Mouse (Mus musculus) cerebellum, adult 2 months (tissue): ENCODE measurements around the gene Tars2.

Source experiments
- CTCF ChIP-seq: fragments of 200-500 bp; IDR thresholded peaks from 2 replicates; pipeline ENCODE4 v1.5.1; 2011; ENCODE audit warnings: low read depth, mild to moderate bottlenecking, control low read depth, low read length, moderate library complexity, borderline replicate concordance; ENCODE audit not compliant: insufficient read depth
- POLR2A ChIP-seq: fragments of 200-500 bp; IDR thresholded peaks from 2 replicates; pipeline ENCODE4 v1.6.1; 2011; ENCODE audit warnings: low read length, control low read depth, borderline replicate concordance; ENCODE audit not compliant: insufficient read depth

- TF ChIP-seq CTCF = no peak
- no peak for TF ChIP-seq POLR2A
These were observed 63.6 kb downstream of the Tars2 start for GRCm38 (mm10) chr3:95696360-95696759.
